Mouse (Mus musculus) heart, embryonic 14.5 days (tissue): ENCODE data around the gene Dag1. TPM values are rescaled to one million over a fixed set of nuclear protein-coding genes. Genes with fewer than 3 reads are reported as not detected.

Experiments
- ATAC-seq: fragments of 200-750 bp; cut with Nextera tagmentation; 2 replicates; pipeline ENCODE4 v1.8.0; 2017; ENCODE audit warnings: low read depth, moderate TSS enrichment; ENCODE audit not compliant: insufficient number of reproducible peaks, insufficient read depth, low FRiP score
- H3K27ac ChIP-seq, 2 experiments: fragments of 200-500 bp in 1 of 2; fragments of 300-500 bp in 1 of 2; sonication (generic) in 1 of 2; replicated peaks in 1 of 2; 2 replicates each; pipeline ENCODE4 v1.5.1; 2012 to 2014; ENCODE audit warnings: low read depth in 2 of 2, low read length in 2 of 2, control low read depth in 1 of 2, mild to moderate bottlenecking in 1 of 2, mixed read lengths in 1 of 2; ENCODE audit not compliant: control insufficient read depth in 1 of 2, insufficient read depth in 1 of 2
- H3K27me3 ChIP-seq: fragments of 300-500 bp; sonication (generic); 2 replicates; pipeline ENCODE4 v1.6.1; 2014; ENCODE audit warnings: mild to moderate bottlenecking, low read length, control low read depth; ENCODE audit not compliant: control insufficient read depth, insufficient read depth
- H3K36me3 ChIP-seq: fragments of 300-500 bp; sonication (generic); 2 replicates; pipeline ENCODE4 v1.6.1; 2014; ENCODE audit warnings: mild to moderate bottlenecking, control low read depth, low read length, mixed read lengths; ENCODE audit not compliant: control insufficient read depth, insufficient read depth
- H3K4me1 ChIP-seq, 2 experiments: fragments of 200-500 bp in 1 of 2; fragments of 300-500 bp in 1 of 2; sonication (generic) in 1 of 2; 2 replicates each; pipeline ENCODE4 v1.6.1; 2012 to 2014; ENCODE audit warnings: low read length in 2 of 2, control low read depth in 1 of 2, mixed read lengths in 1 of 2; ENCODE audit not compliant: control insufficient read depth in 2 of 2, insufficient read depth in 2 of 2
- H3K4me2 ChIP-seq: fragments of 300-500 bp; sonication (generic); 2 replicates; pipeline ENCODE4 v1.6.1; 2014; ENCODE audit warnings: mild to moderate bottlenecking, low read length
- H3K4me3 ChIP-seq, 2 experiments: fragments of 200-500 bp in 1 of 2; fragments of 300-500 bp in 1 of 2; sonication (generic) in 1 of 2; 2 replicates each; pipeline ENCODE4 v1.5.1; 2012 to 2014; ENCODE audit warnings: low read length in 2 of 2, mild to moderate bottlenecking in 2 of 2, control low read depth in 1 of 2, low read depth in 1 of 2, moderate library complexity in 1 of 2; ENCODE audit not compliant: control insufficient read depth in 1 of 2, insufficient read depth in 1 of 2
- H3K9ac ChIP-seq: fragments of 300-500 bp; sonication (generic); 2 replicates; pipeline ENCODE4 v1.6.1; 2014; ENCODE audit warnings: mild to moderate bottlenecking, low read length
- H3K9me3 ChIP-seq: fragments of 300-500 bp; sonication (generic); 2 replicates; pipeline ENCODE4 v1.6.1; 2016; ENCODE audit warnings: low read length, control low read depth; ENCODE audit not compliant: control insufficient read depth
- WGBS: fragments of 180-500 bp; shearing (Covaris S2); extraction: QIAGEN DNeasy Blood & Tissue Kit; methylation state at CpG from one replicate; pipeline ENCODE4 v1.1.7; 2014; 5-methylcytosine and 5-hydroxymethylcytosine counted together
- polyA plus RNA-seq: library from polyadenylated mRNA; unstranded; fragments of >200 nt; fragmentation: Nextera tagmentation; extraction: Ambion mirVana; gene quantifications from 2 replicates; pipeline ENCODE4 v1.2.1, GENCODE M21; 2014

Gene Dag1
- polyA plus RNA-seq, 1 experiment from 2014 or later = 146 TPM

DNA sequence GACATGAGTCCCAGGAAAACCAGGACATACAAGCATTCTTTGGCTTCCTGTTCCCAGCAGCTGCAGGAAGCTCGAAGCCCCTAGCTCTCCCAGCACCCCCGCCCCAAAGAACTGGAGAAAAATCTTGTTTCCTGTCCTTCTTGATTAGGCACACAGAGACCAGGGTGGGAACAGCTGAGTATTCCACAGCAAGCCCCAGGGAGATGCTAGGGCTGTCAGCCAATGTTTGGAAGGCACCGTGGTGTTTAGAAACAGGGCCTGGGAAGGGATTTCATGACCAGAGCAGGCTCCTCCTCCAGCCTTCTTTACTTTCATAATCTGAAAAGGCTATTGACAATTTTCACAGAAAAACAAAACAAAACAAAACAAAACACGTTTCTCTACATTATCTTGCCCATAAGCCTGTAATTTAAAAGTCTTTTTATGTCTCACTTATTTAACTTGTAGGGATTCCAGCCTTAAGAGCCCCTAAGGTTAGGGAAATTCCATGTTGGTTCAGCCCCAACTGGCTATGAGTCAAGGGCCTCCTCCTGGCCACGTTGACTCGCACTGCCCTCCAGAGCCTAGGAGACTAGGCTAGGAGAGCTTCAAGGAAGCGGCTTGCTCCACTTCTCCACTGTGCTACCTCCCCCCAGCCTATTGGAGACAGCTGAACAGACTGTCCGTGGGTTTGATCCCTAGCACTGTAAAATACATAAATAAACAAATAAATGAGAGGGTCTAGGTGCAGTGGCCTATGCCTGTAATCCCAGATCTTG is 16.5 kb upstream of the Dag1 start:
- no peak overlapping the region for H3K4me3 ChIP-seq
- H3K4me1 ChIP-seq = peaks cover 2 to 8% of the 10 kb centered on the region in 2 experiments
- H3K4me2 ChIP-seq = no peak overlapping the region
- WGBS = 36% methylated on average over 8 of the region's 8 CpGs
- peak overlapping the region; percentile 39 to 61 for H3K27ac ChIP-seq
- H3K36me3 ChIP-seq = no peaks in the 10 kb centered on the region
- ATAC-seq = peak; percentile 51
- H3K9me3 ChIP-seq = no peaks in the 10 kb centered on the region
- H3K9ac ChIP-seq = no peak overlapping the region
- H3K27me3 ChIP-seq = no peaks in the 10 kb centered on the region

DNA sequence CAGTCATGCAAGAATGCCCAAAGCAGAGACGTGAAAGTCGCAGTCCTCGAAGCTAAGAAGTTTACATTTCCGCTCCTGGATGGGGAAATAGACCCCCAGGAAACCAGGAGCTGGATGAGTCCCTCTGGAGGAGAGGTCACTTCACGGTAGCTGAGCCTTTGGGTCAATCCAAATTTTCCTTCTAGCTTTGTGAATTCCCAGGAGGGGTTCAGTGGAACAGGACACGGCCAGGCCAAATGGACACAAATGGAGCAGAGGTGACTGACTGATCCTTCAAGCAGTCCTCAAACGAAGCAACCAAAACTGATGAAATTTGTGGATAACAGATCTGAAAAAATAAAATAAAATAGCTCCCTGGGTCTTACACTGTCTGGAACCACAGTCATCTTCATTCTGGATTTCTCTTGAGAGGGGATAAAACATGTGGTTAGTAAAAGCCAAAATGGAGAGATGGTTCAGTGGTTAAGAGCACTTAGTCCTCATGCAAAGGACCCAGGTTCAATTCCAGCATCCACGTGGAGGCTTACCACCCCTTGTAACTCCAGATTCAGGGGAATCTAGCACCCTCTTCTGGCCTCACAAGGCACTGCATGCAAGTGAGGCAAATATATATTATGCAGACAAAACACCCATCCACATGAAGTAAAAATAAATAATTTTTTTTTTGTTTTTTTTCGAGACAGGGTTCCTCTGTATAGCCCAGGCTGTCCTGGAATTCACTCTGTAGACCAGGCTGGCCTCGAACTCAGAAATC is 15.1 kb upstream of the Dag1 start:
- Histone ChIP-seq H3K27me3 (no peaks in the 10 kb centered on the region), H3K9me3 (no peaks in the 10 kb centered on the region)
- WGBS = 71% methylated on average over 10 of the region's 10 CpGs

DNA sequence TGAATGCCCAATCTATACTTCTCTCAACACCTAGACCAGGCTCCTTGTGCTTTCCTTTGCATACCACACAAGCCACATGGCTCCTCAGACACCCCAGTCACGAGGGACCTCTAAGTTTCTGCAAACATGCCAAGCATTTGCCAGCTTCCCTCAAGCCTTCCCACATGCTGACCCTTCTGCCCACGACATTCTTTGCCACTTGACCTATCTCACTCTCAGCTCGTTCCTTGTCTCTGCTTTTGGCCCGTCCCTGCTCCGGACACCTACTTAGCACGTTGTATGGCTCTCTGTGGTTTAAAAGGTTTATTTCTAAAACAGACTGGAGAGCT is 11.5 kb upstream of the Dag1 start:
- peak overlapping the region in 1 of 2 experiments; percentile 42; a peak in 1 of 4 replicates for H3K27ac ChIP-seq
- peaks cover 15 to 19% of the 10 kb centered on the region in 2 experiments for H3K4me1 ChIP-seq
- no peaks in the 10 kb centered on the region for H3K27me3 ChIP-seq
- no peak overlapping the region for H3K9ac ChIP-seq
- ATAC-seq = no peak
- H3K9me3 ChIP-seq = no peaks in the 10 kb centered on the region
- H3K4me2 ChIP-seq = no peak overlapping the region
- H3K4me3 ChIP-seq = no peak overlapping the region
- 17% methylated on average over 6 of the region's 6 CpGs for WGBS
- H3K36me3 ChIP-seq = no peaks in the 10 kb centered on the region

More for the DNA sequence above, 15.1 kb upstream of the Dag1 start:
- ATAC-seq = no peak
- Histone ChIP-seq H3K4me3 (no peak overlapping the region), H3K27ac (no peak overlapping the region), H3K36me3 (no peaks in the 10 kb centered on the region), H3K4me2 (no peak overlapping the region), H3K9ac (no peak overlapping the region), H3K4me1 (peaks cover 11 to 19% of the 10 kb centered on the region in 2 experiments)

DNA sequence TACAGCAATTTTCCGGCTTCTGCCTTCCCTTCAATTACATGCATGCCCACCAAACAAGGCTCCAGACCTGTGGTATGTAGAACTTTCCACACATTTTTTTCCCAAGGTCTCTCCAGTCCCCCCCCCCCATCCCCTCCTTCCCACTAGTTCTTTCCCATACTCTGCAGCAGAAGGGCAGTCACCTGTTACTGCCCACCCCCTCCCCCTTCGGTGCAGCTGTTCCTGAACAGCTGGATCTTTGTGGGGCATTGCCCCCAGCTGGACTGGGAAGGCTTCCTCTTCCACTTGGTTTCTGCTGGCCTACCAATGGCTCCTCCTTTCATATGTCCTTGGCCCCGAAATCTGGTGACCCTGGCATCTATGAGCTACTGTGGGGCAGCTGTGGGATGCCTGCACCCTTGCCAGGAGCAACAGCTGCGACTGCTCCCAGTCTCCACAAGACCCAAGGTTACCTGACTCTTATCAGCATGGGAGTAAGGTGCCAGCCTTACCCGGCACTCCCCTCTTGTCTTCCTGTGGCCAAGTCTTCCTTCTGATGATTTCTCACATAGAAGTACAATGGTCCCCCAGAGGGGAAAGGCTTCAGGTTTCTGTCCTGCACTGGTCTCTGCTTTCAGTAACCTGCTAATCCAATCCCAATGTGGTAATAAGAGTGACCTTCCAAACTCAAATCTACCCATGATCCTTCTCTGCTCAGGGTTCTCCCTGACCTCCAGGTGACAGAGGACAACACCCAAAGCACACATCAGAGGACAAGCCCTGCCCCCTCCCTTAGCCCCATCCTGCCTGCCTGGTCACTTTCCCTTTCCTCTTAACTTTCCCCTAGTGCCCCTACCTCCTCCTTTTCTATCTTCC is 10.9 kb upstream of the Dag1 start:
- H3K4me3 ChIP-seq = no peak overlapping the region
- no peak for ATAC-seq
- H3K9ac ChIP-seq = no peak overlapping the region
- peaks cover 15 to 19% of the 10 kb centered on the region in 2 experiments for H3K4me1 ChIP-seq
- H3K27me3 ChIP-seq = no peaks in the 10 kb centered on the region
- no peak overlapping the region for H3K4me2 ChIP-seq
- H3K27ac ChIP-seq = peak overlapping the region in 1 of 2 experiments; percentile 42; a peak in 1 of 4 replicates
- no peaks in the 10 kb centered on the region for H3K9me3 ChIP-seq
- H3K36me3 ChIP-seq = no peaks in the 10 kb centered on the region
- WGBS = 67% methylated on average over 5 of the region's 5 CpGs

DNA sequence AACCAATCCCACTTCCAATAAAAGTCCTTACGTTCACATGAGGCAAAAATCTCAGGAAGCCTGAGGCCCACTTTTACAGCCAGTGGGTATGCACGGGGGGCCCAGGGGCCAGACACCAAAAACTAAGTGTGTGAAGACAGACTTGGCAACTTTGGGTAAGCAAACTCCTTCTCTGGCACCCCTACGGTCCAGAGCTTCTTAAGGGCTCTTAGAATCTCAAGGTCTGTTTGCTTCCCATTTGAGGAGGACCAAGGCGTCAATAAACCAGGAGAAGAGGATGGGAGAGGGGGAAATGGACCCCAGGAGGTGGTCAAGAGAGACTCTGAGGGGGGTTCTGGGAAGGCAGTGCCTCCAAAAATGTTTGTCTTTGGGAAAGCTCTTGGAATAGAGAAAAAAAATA is 9.7 kb upstream of the Dag1 start:
- peaks cover 18 to 21% of the 10 kb centered on the region in 2 experiments for H3K4me1 ChIP-seq
- ATAC-seq = no peak
- no peaks in the 10 kb centered on the region for H3K27me3 ChIP-seq
- H3K9me3 ChIP-seq = no peaks in the 10 kb centered on the region
- H3K36me3 ChIP-seq = no peaks in the 10 kb centered on the region
- 84% methylated on average over 4 of the region's 4 CpGs for WGBS
- no peak overlapping the region for H3K27ac ChIP-seq
- no peak overlapping the region for H3K9ac ChIP-seq
- H3K4me2 ChIP-seq = no peak overlapping the region
- no peak overlapping the region for H3K4me3 ChIP-seq

DNA sequence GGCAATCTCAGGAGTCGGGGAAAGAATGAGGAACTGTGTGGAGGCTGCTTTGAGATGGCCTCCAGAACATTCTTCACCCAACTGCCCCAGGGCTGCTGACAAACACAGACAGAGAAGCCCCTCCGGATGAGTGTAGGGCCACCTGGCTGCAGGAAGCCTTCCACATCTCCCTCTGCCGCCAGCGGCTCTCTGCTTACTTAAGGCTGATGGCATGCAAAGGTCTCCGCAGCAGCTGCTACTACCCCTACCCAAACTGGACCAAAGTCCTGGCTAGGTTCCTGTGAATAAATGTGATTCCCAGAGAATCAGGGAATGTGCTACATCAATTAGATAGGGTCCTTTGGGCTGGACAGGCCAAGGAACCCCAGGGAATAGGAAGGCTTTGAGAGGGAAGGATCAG is 8.9 kb upstream of the Dag1 start:
- ATAC-seq = no peak
- Histone ChIP-seq H3K9me3 (no peaks in the 10 kb centered on the region), H3K4me2 (no peak overlapping the region), H3K36me3 (no peaks in the 10 kb centered on the region), H3K9ac (no peak overlapping the region), H3K4me3 (no peak overlapping the region), H3K27ac (no peak overlapping the region), H3K27me3 (no peaks in the 10 kb centered on the region), H3K4me1 (peaks cover 22 to 27% of the 10 kb centered on the region in 2 experiments)
- WGBS = 45% methylated on average over 5 of the region's 5 CpGs

DNA sequence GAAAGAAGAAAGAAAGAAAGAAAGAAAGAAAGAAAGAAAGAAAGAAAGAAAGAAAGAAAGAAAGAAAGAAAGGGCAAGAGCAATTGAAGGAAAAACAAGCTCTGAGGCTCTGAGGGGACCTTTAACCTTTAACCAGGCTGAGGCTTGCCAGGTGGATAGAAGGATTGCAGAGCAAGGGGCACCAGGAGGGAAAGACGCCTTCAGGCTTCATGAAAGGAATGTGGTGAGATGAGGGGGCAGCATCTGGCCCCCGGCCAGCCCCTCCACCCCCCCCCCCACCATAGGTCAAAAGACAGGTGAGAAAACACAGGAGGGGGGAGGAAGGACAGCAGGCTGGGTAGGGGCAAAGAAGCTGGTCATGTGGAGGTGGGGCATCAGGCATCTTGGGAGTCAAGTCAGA is 8.2 kb upstream of the Dag1 start:
- 28% methylated on average over 2 of the region's 2 CpGs for WGBS
- Histone ChIP-seq H3K9me3 (no peaks in the 10 kb centered on the region), H3K36me3 (no peaks in the 10 kb centered on the region), H3K27ac (no peak overlapping the region), H3K4me3 (no peak overlapping the region), H3K4me2 (no peak overlapping the region), H3K4me1 (peaks cover 26 to 32% of the 10 kb centered on the region in 2 experiments), H3K9ac (no peak overlapping the region; the same call in 1 of the 2 replicates), H3K27me3 (no peaks in the 10 kb centered on the region)
- ATAC-seq = no peak
